Mouse (Mus musculus): Measurements from ENCODE around the gene Retn. TPM values are rescaled to one million over a fixed set of nuclear protein-coding genes. Genes with fewer than 3 reads are reported as not detected.

Gene Retn
- total and polyA plus RNA-seq, 2 experiments from 2014 or later = not detected

DNA sequence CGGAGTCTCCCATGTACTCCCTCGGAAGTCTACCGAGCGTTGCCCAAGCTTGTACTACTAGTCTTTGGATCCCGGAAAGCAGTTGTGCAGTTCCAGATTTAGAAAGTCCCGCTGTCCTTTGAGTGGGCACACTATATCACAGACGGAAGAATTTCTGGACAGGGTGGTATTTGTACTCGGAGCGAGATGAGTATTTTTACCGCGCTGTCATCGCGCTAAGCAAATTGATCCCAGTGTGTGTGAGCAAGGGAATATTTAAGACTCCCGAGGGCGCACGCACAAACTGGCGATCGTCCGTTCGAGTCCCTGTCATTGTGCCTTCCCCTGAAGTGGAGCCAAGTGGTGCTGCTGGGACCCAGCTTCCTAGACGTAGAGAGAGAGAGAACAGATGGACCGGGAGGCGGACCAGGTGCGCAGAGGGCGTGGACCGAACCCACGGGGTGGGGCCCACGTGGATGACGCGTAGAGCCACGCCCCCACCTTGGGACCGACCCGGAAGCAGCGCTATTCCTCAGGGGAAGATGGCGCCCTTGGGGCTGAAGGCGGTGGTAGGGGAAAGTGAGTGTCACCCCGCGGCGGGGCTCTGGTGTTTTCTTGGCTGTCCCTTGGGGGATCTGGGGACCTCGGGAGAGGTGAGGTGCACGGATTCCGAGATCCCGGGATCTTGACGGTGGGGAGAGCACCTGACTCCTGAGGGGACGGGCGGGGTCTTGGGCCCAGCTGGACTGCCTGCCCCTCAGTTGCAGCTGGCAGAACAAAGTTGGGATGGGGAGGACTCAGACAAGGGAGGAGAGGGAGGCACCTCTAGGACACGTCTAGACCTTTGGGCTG, 24.7 kb upstream of the Retn start, which contains the start of gene Stxbp2:
Gene Stxbp2 (plus strand): TSS at position 309 of the 831 bp plus-strand sequence.
- Histone ChIP-seq H3K27me3 (ENCODE audit: control insufficient read depth, insufficient read depth, low read length) (no peaks in the 10 kb centered on the region), H3K9me3 (replicated peaks; ENCODE audit: control insufficient read depth, low read length) (no peaks in the 10 kb centered on the region), H3K27ac (ENCODE audit: low read depth) (no peak within 1 kb of the TSS), H3K36me3 (replicated peaks; ENCODE audit: control insufficient read depth, insufficient read depth, low read length) (no peaks in the 10 kb centered on the region), H3K4me1 (ENCODE audit: control insufficient read depth, insufficient read depth) (0 out of 2 replicates have a peak, but pooled peaks cover 7% of the 10 kb centered on the region), H3K4me2 (ENCODE audit: low read depth, low read length) (peak within 1 kb of the TSS; percentile 76), H3K4me3 (ENCODE audit: low read depth, low read length) (peak within 1 kb of the TSS; percentile 55), H3K9ac (replicated peaks; ENCODE audit: low read depth, low read length) (peak within 1 kb of the TSS; percentile 56)
- WGBS = 3% methylated on average over 47 of the region's 47 CpGs
- ATAC-seq (ENCODE audit: insufficient read depth, low read depth) = peak; percentile 84
- peak; percentile 25 for DNase-seq (ENCODE audit: low spot score)
- TF ChIP-seq CTCF (IDR thresholded peaks at IDR 0.05; ENCODE audit: low read depth) = no peak
- TF ChIP-seq EP300 (IDR thresholded peaks at IDR 0.05; ENCODE audit: low read depth) = no peak

DNA sequence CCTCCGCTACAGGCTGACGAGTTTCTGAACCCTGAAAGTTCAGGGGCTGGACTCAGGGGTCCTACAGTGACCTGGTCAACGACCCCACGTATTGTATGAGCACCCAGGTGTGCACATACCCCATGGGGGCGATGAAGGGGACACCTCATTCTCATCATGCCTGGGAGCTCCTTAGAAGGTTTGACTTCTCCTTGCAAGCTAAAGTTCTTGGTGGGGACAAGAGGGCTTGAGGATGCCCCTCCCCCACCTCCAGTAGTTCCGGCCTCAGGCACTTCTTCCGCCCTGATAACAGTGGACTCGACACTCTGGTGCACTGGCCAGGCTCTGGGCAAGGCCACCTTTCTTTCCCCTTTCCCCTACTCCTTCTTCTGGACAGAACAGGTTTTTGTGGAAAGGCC, 24.1 kb upstream of the Retn start:
- DNase-seq (ENCODE audit: low spot score) (no peak), ATAC-seq (ENCODE audit: insufficient read depth, low read depth) (no peak)
- 11% methylated on average over 8 of the region's 8 CpGs for WGBS
- no peaks in the 10 kb centered on the region for H3K9me3 ChIP-seq (replicated peaks; ENCODE audit: control insufficient read depth, low read length)
- no peak for TF ChIP-seq CTCF (IDR thresholded peaks at IDR 0.05; ENCODE audit: low read depth)
- no peak for TF ChIP-seq EP300 (IDR thresholded peaks at IDR 0.05; ENCODE audit: low read depth)
- peak overlapping the region; percentile 55 for H3K4me3 ChIP-seq (ENCODE audit: low read depth, low read length)
- no peaks in the 10 kb centered on the region for H3K27me3 ChIP-seq (ENCODE audit: control insufficient read depth, insufficient read depth, low read length)
- H3K27ac ChIP-seq (ENCODE audit: low read depth) = no peak overlapping the region
- peak overlapping the region; percentile 76 for H3K4me2 ChIP-seq (ENCODE audit: low read depth, low read length)
- H3K9ac ChIP-seq (replicated peaks; ENCODE audit: low read depth, low read length) = peak overlapping the region; percentile 56
- 0 out of 2 replicates have a peak, but pooled peaks cover 7% of the 10 kb centered on the region for H3K4me1 ChIP-seq (ENCODE audit: control insufficient read depth, insufficient read depth)
- no peaks in the 10 kb centered on the region for H3K36me3 ChIP-seq (replicated peaks; ENCODE audit: control insufficient read depth, insufficient read depth, low read length)

DNA sequence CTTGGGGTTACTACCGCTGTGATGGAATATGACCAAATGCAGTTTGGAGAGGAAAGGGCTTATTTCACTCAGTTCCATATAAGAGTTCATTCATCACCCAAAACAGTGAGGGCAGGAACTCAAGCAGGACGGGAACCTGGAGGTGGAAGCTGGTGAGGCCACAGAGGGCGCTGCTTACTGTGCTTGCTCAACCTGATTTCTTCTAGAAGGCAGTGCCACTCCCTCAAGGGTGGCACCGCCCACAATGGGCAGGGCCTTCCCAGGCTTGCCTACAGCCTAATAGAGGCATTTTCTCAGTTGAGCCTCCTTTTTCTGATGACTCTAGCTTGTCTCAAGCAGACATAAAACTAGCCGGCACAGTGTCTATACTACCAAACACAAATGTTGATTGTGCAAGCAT, 9.8 kb upstream of the Retn start:
- Histone ChIP-seq H3K27me3 (ENCODE audit: control insufficient read depth, insufficient read depth, low read length) (no peaks in the 10 kb centered on the region), H3K36me3 (replicated peaks; ENCODE audit: control insufficient read depth, insufficient read depth, low read length) (no peaks in the 10 kb centered on the region), H3K9ac (replicated peaks; ENCODE audit: low read depth, low read length) (no peak overlapping the region), H3K4me3 (ENCODE audit: low read depth, low read length) (no peak overlapping the region), H3K4me1 (ENCODE audit: control insufficient read depth, insufficient read depth) (no peaks in the 10 kb centered on the region), H3K4me2 (ENCODE audit: low read depth, low read length) (no peak overlapping the region), H3K27ac (ENCODE audit: low read depth) (no peak overlapping the region), H3K9me3 (replicated peaks; ENCODE audit: control insufficient read depth, low read length) (no peaks in the 10 kb centered on the region)
- TF ChIP-seq EP300 (IDR thresholded peaks at IDR 0.05; ENCODE audit: low read depth) = no peak
- TF ChIP-seq CTCF (IDR thresholded peaks at IDR 0.05; ENCODE audit: low read depth) = no peak
- DNase-seq (ENCODE audit: low spot score) (no peak), ATAC-seq (ENCODE audit: insufficient read depth, low read depth) (no peak)
- 18% methylated on average over 5 of the region's 5 CpGs for WGBS

DNA sequence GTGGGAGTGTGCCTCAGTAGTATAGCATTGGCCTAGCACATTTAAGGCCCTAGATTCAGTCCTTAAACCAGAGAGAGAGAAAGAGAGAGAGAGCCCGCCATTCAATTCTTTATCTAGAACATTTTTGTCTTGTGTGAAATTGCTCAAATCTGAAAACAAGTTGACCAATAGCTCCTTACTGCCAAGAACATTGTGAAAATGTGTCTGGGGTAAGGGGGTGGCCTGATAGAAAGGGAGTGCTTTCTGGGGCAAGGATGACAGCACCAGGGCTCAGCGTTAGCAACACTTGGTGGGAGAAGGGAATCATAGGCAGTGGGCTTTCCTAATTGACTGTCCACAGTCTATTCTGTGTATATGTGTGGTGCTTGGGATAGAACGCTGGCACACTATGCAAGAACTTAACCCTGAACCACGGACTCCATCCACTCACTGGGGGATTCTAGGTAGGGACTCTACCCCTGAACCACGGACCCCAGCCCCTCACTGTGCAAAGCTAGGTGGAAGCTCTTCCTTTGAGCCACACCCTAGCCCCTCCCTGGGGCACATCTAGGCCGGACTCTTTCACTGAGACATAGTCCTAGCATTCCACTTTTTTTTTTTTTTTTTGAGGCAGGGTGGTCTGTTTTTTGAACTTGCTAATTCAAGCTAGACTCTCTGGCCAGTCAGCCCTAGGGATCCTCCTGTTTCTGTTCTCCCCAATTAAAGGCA, 8.6 kb upstream of the Retn start:
- Histone ChIP-seq H3K4me1 (ENCODE audit: control insufficient read depth, insufficient read depth) (no peaks in the 10 kb centered on the region), H3K36me3 (replicated peaks; ENCODE audit: control insufficient read depth, insufficient read depth, low read length) (no peaks in the 10 kb centered on the region), H3K9ac (replicated peaks; ENCODE audit: low read depth, low read length) (no peak overlapping the region), H3K4me2 (ENCODE audit: low read depth, low read length) (no peak overlapping the region), H3K4me3 (ENCODE audit: low read depth, low read length) (no peak overlapping the region), H3K9me3 (replicated peaks; ENCODE audit: control insufficient read depth, low read length) (no peaks in the 10 kb centered on the region), H3K27me3 (ENCODE audit: control insufficient read depth, insufficient read depth, low read length) (no peaks in the 10 kb centered on the region), H3K27ac (ENCODE audit: low read depth) (no peak overlapping the region)
- DNase-seq (ENCODE audit: low spot score) (no peak), ATAC-seq (ENCODE audit: insufficient read depth, low read depth) (no peak)
- no peak for TF ChIP-seq CTCF (IDR thresholded peaks at IDR 0.05; ENCODE audit: low read depth)
- no peak for TF ChIP-seq EP300 (IDR thresholded peaks at IDR 0.05; ENCODE audit: low read depth)
- WGBS = 83% methylated on average over 6 of the region's 6 CpGs

DNA sequence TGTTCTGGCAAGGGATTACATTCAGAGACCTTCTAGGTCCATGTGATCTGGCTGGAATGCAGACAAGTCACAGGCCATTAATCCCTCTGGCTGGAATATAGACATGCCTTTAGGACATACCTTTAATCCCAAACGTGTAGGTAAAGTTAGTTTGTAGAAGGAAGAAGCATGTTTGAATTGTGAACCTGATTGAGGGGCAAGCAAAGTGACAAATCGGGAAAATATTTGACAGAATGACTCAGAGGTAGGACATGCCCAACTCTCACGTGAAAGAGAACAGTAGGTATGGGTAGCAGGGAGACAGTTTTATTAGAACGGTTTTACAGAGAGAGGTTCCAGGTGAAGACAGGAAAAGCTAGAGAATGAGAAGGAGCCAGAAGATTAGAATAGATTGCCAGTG, 8.0 kb upstream of the Retn start:
- Histone ChIP-seq H3K27ac (ENCODE audit: low read depth) (no peak overlapping the region), H3K4me3 (ENCODE audit: low read depth, low read length) (no peak overlapping the region), H3K36me3 (replicated peaks; ENCODE audit: control insufficient read depth, insufficient read depth, low read length) (no peaks in the 10 kb centered on the region), H3K4me1 (ENCODE audit: control insufficient read depth, insufficient read depth) (no peaks in the 10 kb centered on the region), H3K9me3 (replicated peaks; ENCODE audit: control insufficient read depth, low read length) (no peaks in the 10 kb centered on the region), H3K27me3 (ENCODE audit: control insufficient read depth, insufficient read depth, low read length) (no peaks in the 10 kb centered on the region), H3K4me2 (ENCODE audit: low read depth, low read length) (no peak overlapping the region), H3K9ac (replicated peaks; ENCODE audit: low read depth, low read length) (no peak overlapping the region)
- DNase-seq (ENCODE audit: low spot score) = no peak
- whole genome bisulfite sequencing = 66% methylated on average over 4 of the region's 4 CpGs
- no peak for ATAC-seq (ENCODE audit: insufficient read depth, low read depth)
- no peak for TF ChIP-seq EP300 (IDR thresholded peaks at IDR 0.05; ENCODE audit: low read depth)
- TF ChIP-seq CTCF (IDR thresholded peaks at IDR 0.05; ENCODE audit: low read depth) = no peak

Data from heart, postnatal 0 days (tissue).